Mouse (Mus musculus) MEL (cell line): ENCODE results near the gene Igfbp3. TPM values are rescaled to one million over a fixed set of nuclear protein-coding genes. Genes with fewer than 3 reads are reported as not detected.

Experiments used
- DNase-seq: peaks from one replicate; pipeline ENCODE4 v3.0.0; 2011; ENCODE audit warnings: low read depth, low spot score
- H3K27ac ChIP-seq: 2 replicates; pipeline ENCODE4 v1.5.1; 2012; ENCODE audit warnings: low read depth, mild to moderate bottlenecking, control low read depth, low read length, moderate library complexity; ENCODE audit not compliant: control insufficient read depth
- H3K27me3 ChIP-seq, 2 experiments: fragments of 150-350 bp in 1 of 2; sonication (generic) in 1 of 2; 2 replicates each; pipeline ENCODE4 v1.6.1; 2012; ENCODE audit warnings: low read length in 2 of 2, mild to moderate bottlenecking in 2 of 2, improper control_type of control experiment in 1 of 2, moderate library complexity in 1 of 2; ENCODE audit not compliant: insufficient read depth in 2 of 2, control insufficient read depth in 1 of 2
- H3K36me3 ChIP-seq, 2 experiments: 2 replicates each; pipeline ENCODE4 v1.6.1; 2012 to 2014; ENCODE audit warnings: low read length in 2 of 2, improper control_type of control experiment in 1 of 2, inconsistent platforms in 1 of 2, mild to moderate bottlenecking in 1 of 2; ENCODE audit not compliant: insufficient read depth in 2 of 2, control insufficient read depth in 1 of 2
- H3K4me1 ChIP-seq, 2 experiments: fragments of 150-350 bp in 1 of 2; sonication (generic) in 1 of 2; 2 replicates each; pipeline ENCODE4 v1.6.1; 2012; ENCODE audit warnings: low read length in 2 of 2, improper control_type of control experiment in 1 of 2, mild to moderate bottlenecking in 1 of 2; ENCODE audit not compliant: insufficient read depth in 2 of 2, control insufficient read depth in 1 of 2
- H3K4me3 ChIP-seq, 2 experiments: fragments of 150-350 bp in 1 of 2; sonication (generic) in 1 of 2; 2 replicates each; pipeline ENCODE4 v1.5.1; 2012; ENCODE audit warnings: low read depth in 2 of 2, low read length in 2 of 2, mild to moderate bottlenecking in 2 of 2, moderate library complexity in 2 of 2, control low read depth in 1 of 2, improper control_type of control experiment in 1 of 2; ENCODE audit not compliant: control insufficient read depth in 1 of 2, insufficient read depth in 1 of 2
- H3K79me2 ChIP-seq: 2 replicates; pipeline ENCODE4 v1.6.1; 2012; ENCODE audit warnings: mild to moderate bottlenecking, low read length, moderate library complexity; ENCODE audit not compliant: control insufficient read depth, poor library complexity, insufficient read depth
- H3K9ac ChIP-seq: 2 replicates; pipeline ENCODE4 v1.6.1; 2012; ENCODE audit warnings: low read depth, mild to moderate bottlenecking, control low read depth, low read length, moderate library complexity; ENCODE audit not compliant: control insufficient read depth, poor library complexity, severe bottlenecking
- H3K9me3 ChIP-seq: fragments of 150-350 bp; sonication (generic); replicated peaks from 2 replicates; pipeline ENCODE4 v1.6.1; 2012; ENCODE audit warnings: mild to moderate bottlenecking, low read length, improper control_type of control experiment, moderate library complexity; ENCODE audit not compliant: insufficient read depth
- CTCF ChIP-seq, 3 experiments: IDR thresholded peaks in 2 of 3; conservative IDR thresholded peaks in 1 of 3; 2 replicates each; pipeline ENCODE4 v1.5.1; 2011 to 2012; ENCODE audit warnings: low read length in 3 of 3, low read depth in 2 of 3, mild to moderate bottlenecking in 2 of 3, improper control_type of control experiment in 1 of 3, inconsistent platforms in 1 of 3, mixed read lengths in 1 of 3, moderate library complexity in 1 of 3; ENCODE audit not compliant: control insufficient read depth in 1 of 3, insufficient read depth in 1 of 3, poor library complexity in 1 of 3, severe bottlenecking in 1 of 3
- E2F4 ChIP-seq: IDR thresholded peaks from 2 replicates; pipeline ENCODE4 v1.6.1; 2011; ENCODE audit warnings: low read depth, low read length, improper control_type of control experiment, borderline replicate concordance
- ELF1 ChIP-seq: IDR thresholded peaks from 2 replicates; pipeline ENCODE4 v1.6.1; 2014; ENCODE audit warnings: low read depth, mild to moderate bottlenecking, inconsistent platforms, low read length, improper control_type of control experiment, moderate library complexity
- ETS1 ChIP-seq: IDR thresholded peaks from 2 replicates; pipeline ENCODE4 v1.6.1; 2012; ENCODE audit warnings: low read depth, mild to moderate bottlenecking, inconsistent platforms, low read length, improper control_type of control experiment, moderate library complexity
- HCFC1 ChIP-seq: IDR thresholded peaks from 2 replicates; pipeline ENCODE4 v1.6.1; 2012; ENCODE audit warnings: low read depth, mild to moderate bottlenecking, inconsistent platforms, low read length, improper control_type of control experiment, moderate library complexity
- JUND ChIP-seq: IDR thresholded peaks from 2 replicates; pipeline ENCODE4 v1.6.1; 2011; ENCODE audit warnings: low read depth, mild to moderate bottlenecking, improper control_type of control experiment, low read length
- MAFK ChIP-seq: IDR thresholded peaks from 2 replicates; pipeline ENCODE4 v1.6.1; 2011; ENCODE audit warnings: low read depth, mild to moderate bottlenecking, low read length, improper control_type of control experiment, borderline replicate concordance
- MAX ChIP-seq: IDR thresholded peaks from 2 replicates; pipeline ENCODE4 v1.6.1; 2011; ENCODE audit warnings: low read length, improper control_type of control experiment
- MAZ ChIP-seq: IDR thresholded peaks from 2 replicates; pipeline ENCODE4 v1.6.1; 2012; ENCODE audit warnings: low read depth, mild to moderate bottlenecking, inconsistent platforms, low read length, improper control_type of control experiment
- POLR2A ChIP-seq, 2 experiments: IDR thresholded peaks; 2 replicates each; pipeline ENCODE4 v1.6.1; 2011 to 2012; ENCODE audit warnings: low read length in 2 of 2, mild to moderate bottlenecking in 2 of 2, control low read depth in 1 of 2, improper control_type of control experiment in 1 of 2, low read depth in 1 of 2, moderate library complexity in 1 of 2; ENCODE audit not compliant: control insufficient read depth in 1 of 2, insufficient read depth in 1 of 2, poor library complexity in 1 of 2
- POLR2AphosphoS2 ChIP-seq: IDR thresholded peaks from 2 replicates; pipeline ENCODE4 v1.6.1; 2011; ENCODE audit warnings: low read length, improper control_type of control experiment
- RAD21 ChIP-seq: IDR thresholded peaks from 2 replicates; pipeline ENCODE4 v1.6.1; 2011; ENCODE audit warnings: mild to moderate bottlenecking, low read depth, low read length, improper control_type of control experiment
- TAL1 ChIP-seq: IDR thresholded peaks from 2 replicates; pipeline ENCODE4 v1.6.1; 2012; ENCODE audit warnings: mild to moderate bottlenecking, inconsistent platforms, low read length, moderate library complexity, mixed read lengths
- TCF12 ChIP-seq: IDR thresholded peaks from 2 replicates; pipeline ENCODE4 v1.6.1; 2014; ENCODE audit warnings: low read depth, mild to moderate bottlenecking, inconsistent platforms, low read length, improper control_type of control experiment, moderate library complexity
- UBTF ChIP-seq: IDR thresholded peaks from 2 replicates; pipeline ENCODE4 v1.6.1; 2012; ENCODE audit warnings: low read depth, mild to moderate bottlenecking, inconsistent platforms, low read length, improper control_type of control experiment, moderate library complexity, borderline replicate concordance; ENCODE audit not compliant: insufficient read depth
- USF1 ChIP-seq: IDR thresholded peaks from 2 replicates; pipeline ENCODE4 v1.6.1; 2014; ENCODE audit warnings: low read depth, mild to moderate bottlenecking, inconsistent platforms, low read length, improper control_type of control experiment, moderate library complexity
- USF2 ChIP-seq, 2 experiments: IDR thresholded peaks; 2 replicates each; pipeline ENCODE4 v1.6.1; 2011 to 2012; ENCODE audit warnings: improper control_type of control experiment in 2 of 2, low read length in 2 of 2, borderline replicate concordance in 1 of 2, inconsistent platforms in 1 of 2, low read depth in 1 of 2, mild to moderate bottlenecking in 1 of 2; ENCODE audit not compliant: insufficient read depth in 1 of 2
- ZKSCAN1 ChIP-seq: IDR thresholded peaks from 2 replicates; pipeline ENCODE4 v1.6.1; 2012; ENCODE audit warnings: low read depth, mild to moderate bottlenecking, inconsistent platforms, low read length, improper control_type of control experiment, moderate library complexity
- ZMIZ1 ChIP-seq: IDR thresholded peaks from 2 replicates; pipeline ENCODE4 v1.6.1; 2012; ENCODE audit warnings: low read depth, mild to moderate bottlenecking, inconsistent platforms, low read length, improper control_type of control experiment, moderate library complexity
- ZNF384 ChIP-seq: IDR thresholded peaks from 2 replicates; pipeline ENCODE4 v1.6.1; 2012; ENCODE audit warnings: low read depth, mild to moderate bottlenecking, inconsistent platforms, low read length, improper control_type of control experiment
- polyA plus RNA-seq, 2 experiments: library from polyadenylated mRNA; stranded (reverse) in 1 of 2; unstranded in 1 of 2; fragments of >175 nt in 1 of 2; fragments of >200 nt in 1 of 2; gene quantifications; 2 replicates each; pipeline versions ENCODE4 v1.2.1 to v1.2.4; 2012; ENCODE audit warnings: low replicate concordance in 2 of 2, low read depth in 1 of 2; ENCODE audit not compliant: insufficient read length in 2 of 2, insufficient read depth in 1 of 2, missing spikeins in 1 of 2
- total RNA-seq: library from RNA; depleted of rRNA; stranded (reverse); fragments of 300-350 nt; gene quantifications from 2 replicates; pipeline ENCODE4 v1.2.3, GENCODE M21; 2012

The Igfbp3 gene
- total and polyA plus RNA-seq, 3 experiments: not detected

DNA sequence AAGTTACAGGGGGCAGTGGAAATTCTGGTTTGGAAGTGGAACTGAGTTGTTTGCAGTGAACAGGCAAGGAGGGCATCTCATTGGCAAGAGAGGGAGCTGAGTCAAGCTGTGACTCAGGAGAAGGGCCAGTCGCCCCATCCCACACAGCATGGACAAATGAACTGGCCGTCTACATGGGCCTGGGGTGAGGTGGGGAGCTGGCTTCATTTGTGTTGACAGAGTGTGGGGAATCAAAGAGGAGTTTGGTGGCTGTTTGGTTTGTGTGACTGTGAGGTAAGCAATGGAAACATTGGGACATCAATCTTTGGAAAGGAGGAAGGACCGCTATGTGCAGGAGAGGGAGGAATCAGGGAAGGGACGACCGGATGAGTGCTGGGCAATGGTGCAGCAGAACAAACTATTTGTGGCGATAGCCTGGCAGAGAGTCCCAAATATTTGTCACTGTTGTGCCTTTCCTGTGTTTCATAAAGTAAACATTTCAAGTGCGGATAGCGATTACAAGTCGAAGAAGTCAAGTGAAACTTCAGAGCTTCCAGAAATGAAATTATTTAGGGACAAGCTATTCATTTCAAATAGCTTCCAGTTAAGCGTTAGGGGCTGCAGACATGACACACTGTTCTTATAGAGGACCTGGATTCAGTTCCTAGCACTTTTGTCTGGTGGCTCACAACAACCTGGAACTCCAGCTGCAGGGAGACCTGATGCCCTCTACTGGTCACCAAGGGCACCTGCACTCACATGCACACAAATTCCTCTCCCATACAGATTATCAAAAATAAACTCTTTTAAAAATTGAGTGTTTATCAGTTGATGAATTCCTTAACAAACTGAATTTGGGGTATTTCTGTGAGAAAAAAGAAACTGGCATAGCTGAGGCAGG lies 19.1 kb downstream of the Igfbp3 start:
- Histone ChIP-seq H3K27ac (no peak overlapping the region), H3K9me3 (no peaks in the 10 kb centered on the region), H3K4me1 (no peaks in the 10 kb centered on the region), H3K36me3 (no peaks in the 10 kb centered on the region)
- TF ChIP-seq ZKSCAN1: no peak
- TF ChIP-seq RAD21: no peak
- TF ChIP-seq HCFC1: no peak
- TF ChIP-seq USF2 (IDR thresholded peaks at IDR 0.05; ENCODE audit: borderline replicate concordance in 1 of 2, insufficient read depth in 1 of 2, low read depth in 1 of 2, low read length in 2 of 2): no peak
- peak; percentile 13 to 33 (median 32); a peak in 4 of 6 replicates for TF ChIP-seq CTCF (IDR thresholded peaks at IDR 0.05 in 2 of 3, conservative IDR thresholded peaks at IDR 0.05 in 1 of 3; ENCODE audit: control insufficient read depth in 1 of 3, insufficient read depth in 1 of 3, low read depth in 2 of 3, low read length in 3 of 3, poor library complexity in 1 of 3, severe bottlenecking in 1 of 3)
- TF ChIP-seq ZNF384: no peak
- TF ChIP-seq, all 39 proteins: peak for 1
- Histone ChIP-seq H3K9ac (no peak overlapping the region), H3K79me2 (no peaks in the 10 kb centered on the region), H3K4me3 (no peak overlapping the region), H3K27me3 (no peaks in the 10 kb centered on the region)
- no peak for DNase-seq

- no peak for DNase-seq
- Histone ChIP-seq H3K4me1 (no peaks in the 10 kb centered on the region), H3K9me3 (no peaks in the 10 kb centered on the region), H3K27ac (no peak overlapping the region), H3K4me3 (no peak overlapping the region), H3K79me2 (no peaks in the 10 kb centered on the region), H3K9ac (no peak overlapping the region), H3K36me3 (no peaks in the 10 kb centered on the region), H3K27me3 (no peaks in the 10 kb centered on the region)
- TF ChIP-seq MAZ (no peak), JUND (no peak), MAX (no peak), TCF12 (no peak), E2F4 (no peak), ETS1 (no peak), UBTF (no peak), USF2 (IDR thresholded peaks at IDR 0.05; ENCODE audit: borderline replicate concordance in 1 of 2, insufficient read depth in 1 of 2, low read depth in 1 of 2, low read length in 2 of 2) (no peak), TAL1 (no peak), MAFK (no peak), ELF1 (no peak), POLR2A (IDR thresholded peaks at IDR 0.05; ENCODE audit: control insufficient read depth in 1 of 2, insufficient read depth in 1 of 2, low read depth in 1 of 2, low read length in 2 of 2, poor library complexity in 1 of 2) (no peak), POLR2AphosphoS2 (no peak), HCFC1 (no peak), RAD21 (no peak), USF1 (no peak), ZMIZ1 (no peak), ZKSCAN1 (no peak)
These were observed 20.6 kb downstream of the Igfbp3 start for GRCm38 (mm10) chr11:7193134-7193533.
